Mouse (Mus musculus) erythroblast, embryonic 14.5 days (primary cell): ENCODE results near the gene Pde3a.

Source experiments
- GATA1 ChIP-seq: IDR thresholded peaks from 2 replicates; pipeline ENCODE4 v1.6.1; 2012; ENCODE audit warnings: low read length, inconsistent platforms, mixed read lengths
- TAL1 ChIP-seq: IDR thresholded peaks from 3 replicates; pipeline ENCODE4 v1.6.1; 2012; ENCODE audit warnings: low read length, inconsistent platforms, mixed read lengths

DNA sequence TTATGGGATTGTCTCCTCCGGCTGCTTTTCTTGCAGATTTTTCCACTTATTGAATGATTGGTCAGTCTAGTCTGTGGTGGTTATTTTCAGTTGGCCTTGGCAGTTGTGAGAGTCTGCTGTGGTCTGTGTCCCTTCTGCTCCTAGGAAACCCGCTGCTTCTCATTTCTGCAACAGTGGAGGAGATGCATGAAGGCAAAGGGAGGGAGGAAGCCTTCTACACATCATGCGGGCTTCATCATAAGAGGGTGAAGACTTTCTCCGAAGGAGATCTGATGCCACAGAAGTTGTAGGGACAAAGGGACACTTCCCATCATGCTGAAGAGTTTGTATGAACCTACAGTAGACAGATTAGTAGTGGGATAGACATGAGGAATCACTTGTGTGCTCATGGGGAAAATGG, 16.2 kb downstream of the Pde3a start:
- TF ChIP-seq GATA1 (no peak), TAL1 (no peak)
